In genomic region chr8:114460600-114460999, GRCm38 (mm10) we compare ENCODE assay signal across 11 mouse cellular contexts. TPM values are rescaled to one million over a fixed set of nuclear protein-coding genes. Genes with fewer than 3 reads are reported as not detected.
DNase-seq lines count a peak whose midpoint lies in the region; ATAC-seq and TF ChIP-seq lines count a peak whose summit lies in the region.
"Had no signal": no experiment of that assay in that cellular context is flagged by ENCODE, and none has a peak within 500 bp of the region (broad histone marks: within the 10 kb centered on the region; RNA-seq: fewer than 3 reads in every experiment).

No protein-coding gene starts in this region.

- no peaks in the 10 kb centered on the region for H3K36me3 ChIP-seq in spleen, adult 2 months (ENCODE audit: control insufficient read depth, insufficient read depth, low read length)
- H3K36me3 ChIP-seq in lung, embryonic 16.5 days (ENCODE audit: control insufficient read depth, insufficient read depth, low read length): no peaks in the 10 kb centered on the region
- H3K36me3 ChIP-seq: embryonic facial prominence, embryonic 12.5 days; hindbrain, embryonic 15.5 days had no signal

- no peak overlapping the region for H3K27ac ChIP-seq in spleen, adult 2 months (ENCODE audit: insufficient read depth, low read length)
- H3K27ac ChIP-seq in lung, embryonic 16.5 days (ENCODE audit: low read length): no peak overlapping the region
- H3K27ac ChIP-seq: embryonic facial prominence, embryonic 12.5 days; hindbrain, embryonic 15.5 days had no signal

- no peaks in the 10 kb centered on the region for H3K4me1 ChIP-seq in spleen, adult 2 months (ENCODE audit: control insufficient read depth, insufficient read depth, insufficient read length)
- peaks cover 27% of the 10 kb centered on the region for H3K4me1 ChIP-seq in lung, embryonic 16.5 days (replicated peaks; ENCODE audit: control insufficient read depth, insufficient read depth, low read length)
- H3K4me1 ChIP-seq: embryonic facial prominence, embryonic 12.5 days had no signal

- peak; percentile 62 for DNase-seq in CD4-positive, CD25-positive, alpha-beta regulatory T cell, adult 2 months (ENCODE audit: low read depth, low spot score)
- no peak for DNase-seq in spleen, adult 2 months (ENCODE audit: low read depth in 1 of 2, low spot score in 2 of 2)
- DNase-seq in spleen, postnatal 36 days (ENCODE audit: low spot score in 2 of 2): no peak
- DNase-seq in thymus, postnatal 36 days: peak; percentile 25 to 26
- DNase-seq in right cerebral cortex, adult 18-20 months: no peak
- DNase-seq in layer of hippocampus, adult 9-11 months: no peak

- H3K27me3 ChIP-seq in spleen, adult 2 months (ENCODE audit: control insufficient read depth, insufficient read depth, low read length): no peaks in the 10 kb centered on the region
- H3K27me3 ChIP-seq in lung, embryonic 16.5 days (ENCODE audit: control insufficient read depth, insufficient read depth, low read depth, low read length): no peaks in the 10 kb centered on the region
- H3K27me3 ChIP-seq: embryonic facial prominence, embryonic 12.5 days; hindbrain, embryonic 15.5 days had no signal

- peak overlapping the region; percentile 28; the same call in 1 of the 2 replicates for H3K9ac ChIP-seq in lung, embryonic 16.5 days (ENCODE audit: low read length)
- H3K9ac ChIP-seq: embryonic facial prominence, embryonic 12.5 days; hindbrain, embryonic 15.5 days had no signal

- ATAC-seq in CD4-positive, CD25-positive, alpha-beta regulatory T cell, adult 4 months: no peak
- no peak for ATAC-seq in lung, embryonic 16.5 days (ENCODE audit: low read depth)

- H3K9me3 ChIP-seq in lung, embryonic 16.5 days (ENCODE audit: control insufficient read depth, low read length): no peaks in the 10 kb centered on the region
- H3K9me3 ChIP-seq: embryonic facial prominence, embryonic 12.5 days; hindbrain, embryonic 15.5 days had no signal

- WGBS in spleen, adult 2 months: 79% methylated on average over 5 of the region's 5 CpGs
- WGBS in lung, embryonic 16.5 days: 72% methylated on average over 5 of the region's 5 CpGs

- H3K4me3 ChIP-seq in spleen, adult 2 months (ENCODE audit: extremely low read depth, insufficient read depth, insufficient read length): no peak overlapping the region
- no peak overlapping the region for H3K4me3 ChIP-seq in lung, embryonic 16.5 days (ENCODE audit: low read length)
- H3K4me3 ChIP-seq: embryonic facial prominence, embryonic 12.5 days; hindbrain, embryonic 15.5 days had no signal

- TF ChIP-seq CTCF in spleen, adult 2 months (IDR thresholded peaks at IDR 0.05; ENCODE audit: extremely low read depth, insufficient read depth, insufficient read length, insufficient replicate concordance): peak; percentile 22; the same call in 1 of the 2 replicates

- no peak for TF ChIP-seq POLR2A in spleen, adult 2 months (IDR thresholded peaks at IDR 0.05; ENCODE audit: low read depth, low read length)

- H3K4me2 ChIP-seq in lung, embryonic 16.5 days (ENCODE audit: low read depth, low read length): no peak overlapping the region
- H3K4me2 ChIP-seq: embryonic facial prominence, embryonic 12.5 days; hindbrain, embryonic 15.5 days had no signal

RNA-seq across cellular contexts. Expression of gene Wwox, which starts 21.1 kb away (rescaled TPM):
- polyA plus RNA-seq in CD4-positive, CD25-positive, alpha-beta regulatory T cell, adult 4 months (2017; shearing (Covaris generic)): 10 to 100 TPM; 13.6 to 20.6 TPM
- 3.8 and 4.7 TPM in 2 replicates for polyA plus RNA-seq in spleen, adult 2 months (2012; rRNA removed)
- 19.2 and 20.2 TPM in 2 replicates for polyA plus RNA-seq in lung, embryonic 16.5 days (2015; fragmentation: Nextera tagmentation; extraction: Ambion mirVana)

RNA-seq across cellular contexts. Expression of gene Clec3a, which starts 42.7 kb away (rescaled TPM):
- not detected for polyA plus RNA-seq in CD4-positive, CD25-positive, alpha-beta regulatory T cell, adult 4 months (2017; shearing (Covaris generic))
- not detected in 2 replicates for polyA plus RNA-seq in spleen, adult 2 months (2012; rRNA removed)
- 0.38 and 0.92 TPM in 2 replicates for polyA plus RNA-seq in lung, embryonic 16.5 days (2015; fragmentation: Nextera tagmentation; extraction: Ambion mirVana)
- polyA plus RNA-seq: hindbrain, embryonic 15.5 days; limb, embryonic 11.5 days had no signal

Comparison
In these comparisons a context has a peak if more than half of its experiments do, and no peak if none do; other contexts are left out.
1. DNase-seq: peak in CD4-positive, CD25-positive, alpha-beta regulatory T cell, adult 2 months (single experiment) and thymus, postnatal 36 days (2 of 2); none in spleen, adult 2 months (0 of 2), spleen, postnatal 36 days (0 of 2), right cerebral cortex, adult 18-20 months (single experiment) and layer of hippocampus, adult 9-11 months (single experiment).